In the genomic region with DNA sequence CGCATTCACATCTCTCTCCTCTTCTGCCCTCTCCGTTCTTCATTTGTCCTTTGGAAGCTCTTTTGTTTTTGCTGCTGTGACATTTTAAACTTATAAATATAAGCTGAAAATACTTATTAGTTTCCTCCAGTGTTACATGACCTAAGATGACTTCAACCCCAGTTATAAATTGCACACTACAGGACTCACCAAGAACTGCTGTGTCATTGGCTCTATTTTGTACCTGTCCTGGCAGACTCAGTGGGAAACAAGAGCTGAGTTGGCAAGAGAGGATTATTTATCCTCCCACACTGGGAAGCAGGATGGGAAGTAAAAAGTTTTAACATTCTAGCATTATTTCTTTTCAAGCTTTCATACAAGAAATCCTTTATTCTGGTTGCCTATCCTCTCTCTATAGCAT, we compare ENCODE assay signal across 26 mouse cellular contexts.
"Had no signal": no experiment of that assay in that cellular context is flagged by ENCODE, and none has a peak within 500 bp of the region (broad histone marks: within the 10 kb centered on the region; RNA-seq: fewer than 3 reads in every experiment).

No protein-coding gene starts in this region.

- ATAC-seq: hindbrain, postnatal 0 days; liver, embryonic 12.5 days had no signal

- H3K4me1 ChIP-seq: heart, embryonic 10.5 days; heart, embryonic 12.5 days; hindbrain, embryonic 13.5 days; hindbrain, embryonic 15.5 days; kidney, embryonic 15.5 days; limb, embryonic 13.5 days; limb, embryonic 15.5 days; liver, embryonic 12.5 days had no signal

- H3K36me3 ChIP-seq: heart, embryonic 10.5 days; heart, embryonic 12.5 days; hindbrain, embryonic 13.5 days; hindbrain, embryonic 15.5 days; kidney, embryonic 15.5 days; limb, embryonic 13.5 days; limb, embryonic 15.5 days; liver, embryonic 12.5 days had no signal

- H3K4me2 ChIP-seq: heart, embryonic 12.5 days; hindbrain, embryonic 13.5 days; hindbrain, embryonic 15.5 days; kidney, embryonic 15.5 days; limb, embryonic 13.5 days; limb, embryonic 15.5 days; liver, embryonic 12.5 days had no signal

- H3K27me3 ChIP-seq: heart, embryonic 12.5 days; hindbrain, embryonic 13.5 days; hindbrain, embryonic 15.5 days; kidney, embryonic 15.5 days; limb, embryonic 13.5 days; limb, embryonic 15.5 days; liver, embryonic 12.5 days had no signal

- H3K9ac ChIP-seq: heart, embryonic 12.5 days; hindbrain, embryonic 13.5 days; hindbrain, embryonic 15.5 days; kidney, embryonic 15.5 days; limb, embryonic 13.5 days; limb, embryonic 15.5 days; liver, embryonic 12.5 days; liver, embryonic 14.5 days had no signal

- H3K9me3 ChIP-seq: heart, embryonic 10.5 days; heart, embryonic 12.5 days; hindbrain, embryonic 13.5 days; hindbrain, embryonic 15.5 days; kidney, embryonic 15.5 days; limb, embryonic 13.5 days; limb, embryonic 15.5 days; liver, embryonic 12.5 days had no signal

- H3K4me3 ChIP-seq: gastrocnemius, adult 2 months; heart, embryonic 10.5 days; heart, embryonic 12.5 days; hindbrain, embryonic 13.5 days; hindbrain, embryonic 15.5 days; kidney, embryonic 15.5 days; limb, embryonic 13.5 days; limb, embryonic 15.5 days; liver, embryonic 12.5 days had no signal

- DNase-seq: gastrocnemius, adult 2 months; gastrocnemius, postnatal 14 days; gastrocnemius, postnatal 36 days; heart, adult 11 months; heart, postnatal 10 days; heart, postnatal 36 days; kidney, adult 11 months; kidney, adult 2 months; kidney, adult 9 months; kidney, postnatal 14 days; kidney, postnatal 36 days; layer of hippocampus, adult 9-11 months; layer of hippocampus, postnatal 36 days; left cerebral cortex, postnatal 4 days; lung, adult 18-20 months had no signal

- H3K27ac ChIP-seq: gastrocnemius, adult 2 months; heart, embryonic 10.5 days; hindbrain, embryonic 13.5 days; hindbrain, embryonic 15.5 days; hindbrain, postnatal 0 days; kidney, embryonic 15.5 days; kidney, postnatal 0 days; limb, embryonic 13.5 days; limb, embryonic 15.5 days; liver, embryonic 12.5 days; liver, embryonic 14.5 days had no signal
